In genomic region chr10:56712611-56713105, GRCm38 (mm10) we compare ENCODE assay signal across 12 mouse cellular contexts.
DNase-seq lines count a peak whose midpoint lies in the region; ATAC-seq and TF ChIP-seq lines count a peak whose summit lies in the region.
"Had no signal": no experiment of that assay in that cellular context is flagged by ENCODE, and none has a peak within 500 bp of the region (broad histone marks: within the 10 kb centered on the region; RNA-seq: fewer than 3 reads in every experiment).

No protein-coding gene starts in this region.

- peak; percentile 32 for DNase-seq in kidney, adult 2 months
- DNase-seq in kidney, postnatal 25 days: no peak
- DNase-seq in CH12.LX (ENCODE audit: extremely low read depth) (peak; percentile 35), Patski (ENCODE audit: low read depth, low spot score) (peak; percentile 67)
- no peak for DNase-seq in neural tube, embryonic 11.5 days (ENCODE audit: low spot score)
- DNase-seq in layer of hippocampus, adult 18-20 months (ENCODE audit: low spot score in 2 of 2): no peak
- no peak for DNase-seq in thymus, postnatal 14 days
- DNase-seq: adrenal gland, postnatal 14 days; layer of hippocampus, adult 9-11 months; right cerebral cortex, postnatal 4 days had no signal

- in situ Hi-C loops in CH12.LX (cut with MboI; ENCODE audit: low pct_ligation_motif_present, low pct_unique_long_range_greater_than_20kb, low sequenced_read_pairs): no loop called here
- in situ Hi-C loops in Patski (cut with MboI; ENCODE audit: low pct_unique_long_range_greater_than_20kb): loop anchor here (10.0 kb wide), 1 partner anchor 328 kb away; no protein-coding TSS in a partner anchor

- H3K27me3 ChIP-seq in kidney, adult 2 months (replicated peaks; ENCODE audit: control insufficient read depth, insufficient read depth, low read length): no peaks in the 10 kb centered on the region
- H3K27me3 ChIP-seq in CH12.LX (replicated peaks) (no peaks in the 10 kb centered on the region), Patski (peaks cover 8% of the 10 kb centered on the region)
- no peaks in the 10 kb centered on the region for H3K27me3 ChIP-seq in neural tube, embryonic 11.5 days (ENCODE audit: control insufficient read depth, insufficient read depth, low read length)
- H3K27me3 ChIP-seq: liver, embryonic 12.5 days had no signal

- POLR2A ChIA-PET in Patski (lab: Charles Lee): no interaction called here

- peak overlapping the region; percentile 44 for H3K4me2 ChIP-seq in CH12.LX (ENCODE audit: insufficient read depth, low read depth, poor library complexity, severe bottlenecking)
- no peak overlapping the region for H3K4me2 ChIP-seq in neural tube, embryonic 11.5 days (ENCODE audit: low read depth)
- H3K4me2 ChIP-seq: liver, embryonic 12.5 days had no signal

- dilution Hi-C loops in CH12.LX (cut with MboI; ENCODE audit: extremely low pct_ligation_motif_present, extremely low pct_unique_long_range_greater_than_20kb, low sequenced_read_pairs): no loop called here

- WGBS in kidney, adult 2 months: 31% methylated on average over 7 of the region's 7 CpGs
- 39% methylated on average over 7 of the region's 7 CpGs for WGBS in neural tube, embryonic 11.5 days

- no peaks in the 10 kb centered on the region for H3K4me1 ChIP-seq in kidney, adult 2 months (ENCODE audit: control insufficient read depth, insufficient read depth, low read length)
- H3K4me1 ChIP-seq in CH12.LX (ENCODE audit: control insufficient read depth in 1 of 2, insufficient read depth in 2 of 2): peaks cover 0 to 16% of the 10 kb centered on the region in 2 experiments; a peak in 3 of 4 replicates
- no peaks in the 10 kb centered on the region for H3K4me1 ChIP-seq in neural tube, embryonic 11.5 days (ENCODE audit: control insufficient read depth, insufficient read depth, low read length)
- H3K4me1 ChIP-seq: liver, embryonic 12.5 days had no signal

- no peak for TF ChIP-seq POLR2A in kidney, adult 2 months (IDR thresholded peaks at IDR 0.05; ENCODE audit: low read depth, low read length)
- no peak for TF ChIP-seq POLR2A in CH12.LX (IDR thresholded peaks at IDR 0.05; ENCODE audit: low read depth, low read length)

- no peak overlapping the region for H3K4me3 ChIP-seq in kidney, adult 2 months (ENCODE audit: insufficient read depth, low read depth, low read length)
- no peak overlapping the region for H3K4me3 ChIP-seq in CH12.LX (replicated peaks in 1 of 3; ENCODE audit: low read depth in 2 of 3, low read length in 2 of 3, poor library complexity in 1 of 3)
- no peak overlapping the region for H3K4me3 ChIP-seq in neural tube, embryonic 11.5 days (ENCODE audit: low read depth, low read length)
- H3K4me3 ChIP-seq: liver, embryonic 12.5 days had no signal

- no peak for TF ChIP-seq CTCF in kidney, adult 2 months (conservative IDR thresholded peaks at IDR 0.05; ENCODE audit: insufficient read depth, insufficient read length, low read depth, low read length)
- TF ChIP-seq CTCF in CH12.LX (conservative IDR thresholded peaks at IDR 0.05 in 1 of 2, IDR thresholded peaks at IDR 0.05 in 1 of 2; ENCODE audit: low read depth in 2 of 2, low read length in 2 of 2): no peak
- no peak for TF ChIP-seq CTCF in Patski (IDR thresholded peaks at IDR 0.05)

- TF ChIP-seq RAD21 in CH12.LX (IDR thresholded peaks at IDR 0.05; ENCODE audit: low read depth, low read length): no peak

- no peaks in the 10 kb centered on the region for H3K36me3 ChIP-seq in kidney, adult 2 months (ENCODE audit: control insufficient read depth, insufficient read depth, low read length)
- no peaks in the 10 kb centered on the region for H3K36me3 ChIP-seq in CH12.LX (replicated peaks in 1 of 2; ENCODE audit: control insufficient read depth in 1 of 2, insufficient read depth in 1 of 2, low read length in 1 of 2)
- H3K36me3 ChIP-seq in neural tube, embryonic 11.5 days (ENCODE audit: control insufficient read depth, insufficient read depth, low read length): no peaks in the 10 kb centered on the region
- H3K36me3 ChIP-seq: liver, embryonic 12.5 days had no signal

- CTCF ChIA-PET in Patski (lab: Charles Lee): no interaction called here

- peak; percentile 41; the same call in 1 of the 2 replicates for TF ChIP-seq EP300 in CH12.LX (IDR thresholded peaks at IDR 0.05; ENCODE audit: low read length)

- no peaks in the 10 kb centered on the region for H3K79me2 ChIP-seq in CH12.LX (replicated peaks; ENCODE audit: control insufficient read depth, extremely low read depth, insufficient read depth, poor library complexity, severe bottlenecking)

- ATAC-seq in Patski: peak; percentile 84
- peak; percentile 48; the same call in 1 of the 2 replicates for ATAC-seq in neural tube, embryonic 11.5 days (ENCODE audit: insufficient read depth, low FRiP score, low TSS enrichment)
- ATAC-seq: liver, embryonic 12.5 days; lung, postnatal 0 days had no signal

- no peak overlapping the region for H3K27ac ChIP-seq in kidney, adult 2 months (ENCODE audit: insufficient read depth, low read depth, low read length)
- H3K27ac ChIP-seq in CH12.LX (ENCODE audit: insufficient read depth, low read depth): no peak overlapping the region
- H3K27ac ChIP-seq in neural tube, embryonic 11.5 days (ENCODE audit: low read depth, low read length): no peak overlapping the region
- H3K27ac ChIP-seq: liver, embryonic 12.5 days had no signal

- H3K9ac ChIP-seq in CH12.LX (ENCODE audit: insufficient read depth, low read depth): no peak overlapping the region
- no peak overlapping the region for H3K9ac ChIP-seq in neural tube, embryonic 11.5 days (ENCODE audit: low read length)
- H3K9ac ChIP-seq: liver, embryonic 12.5 days had no signal

- H3K9me3 ChIP-seq in CH12.LX (replicated peaks; ENCODE audit: low read length): no peaks in the 10 kb centered on the region
- H3K9me3 ChIP-seq in neural tube, embryonic 11.5 days (ENCODE audit: control insufficient read depth, low read length): no peaks in the 10 kb centered on the region
- H3K9me3 ChIP-seq: liver, embryonic 12.5 days had no signal

TF ChIP-seq in CH12.LX, 34 proteins besides CTCF, POLR2A, EP300 and RAD21:
- TF ChIP-seq BHLHE40 (IDR thresholded peaks at IDR 0.05; ENCODE audit: low read depth, low read length) (0 out of 2 replicates have a peak, but pooled peaks have one; percentile 42), MEF2A (IDR thresholded peaks at IDR 0.05; ENCODE audit: borderline replicate concordance, low read depth, low read length) (peak; percentile 37; the same call in 1 of the 2 replicates), NELFE (IDR thresholded peaks at IDR 0.05; ENCODE audit: low read depth, low read length) (no peak)

Comparison
In these comparisons a context has a peak if more than half of its experiments do, and no peak if none do; other contexts are left out.
1. DNase-seq: peak in kidney, adult 2 months (single experiment), CH12.LX (single experiment) and Patski (single experiment); none in kidney, postnatal 25 days (0 of 2), neural tube, embryonic 11.5 days (single experiment), layer of hippocampus, adult 18-20 months (0 of 2) and thymus, postnatal 14 days (single experiment).